Mouse (Mus musculus) forebrain, embryonic 10.5 days (tissue): ENCODE data around the gene Rnh1. TPM values are rescaled to one million over a fixed set of nuclear protein-coding genes. Genes with fewer than 3 reads are reported as not detected.
A peak's percentile ranks its signal among the peaks of the same experiment; 100 is the strongest.

Source experiments
- DNase-seq: peaks from one replicate; pipeline ENCODE4 v3.0.0-alpha.2; 2017; ENCODE audit warnings: low spot score; ENCODE audit errors: extremely low spot score
- H3K27ac ChIP-seq: fragments of 300-500 bp; sonication (generic); 2 replicates; pipeline ENCODE4 v1.5.1; 2016; ENCODE audit warnings: mild to moderate bottlenecking
- H3K27me3 ChIP-seq: fragments of 300-500 bp; sonication (generic); 2 replicates; pipeline ENCODE4 v1.6.1; 2016; ENCODE audit warnings: mild to moderate bottlenecking; ENCODE audit not compliant: poor library complexity, severe bottlenecking
- H3K36me3 ChIP-seq: fragments of 300-500 bp; sonication (generic); replicated peaks from 2 replicates; pipeline ENCODE4 v1.6.1; 2016; ENCODE audit warnings: mild to moderate bottlenecking, moderate library complexity
- H3K4me1 ChIP-seq: fragments of 300-500 bp; sonication (generic); 2 replicates; pipeline ENCODE4 v1.6.1; 2016
- H3K4me3 ChIP-seq: fragments of 300-500 bp; sonication (generic); 2 replicates; pipeline ENCODE4 v1.5.1; 2016; ENCODE audit warnings: mild to moderate bottlenecking, moderate library complexity
- H3K9me3 ChIP-seq: fragments of 300-500 bp; sonication (generic); 2 replicates; pipeline ENCODE4 v1.6.1; 2016; ENCODE audit warnings: mild to moderate bottlenecking, moderate library complexity
- WGBS: fragments of 180-500 bp; shearing (Covaris S2); methylation state at CpG from one replicate; pipeline ENCODE4 v1.1.7; 2016; 5-methylcytosine and 5-hydroxymethylcytosine counted together
- microRNA counts: library from miRNA; unstranded; fragments of <30 nt; microRNA quantifications from one replicate; lab custom pipeline; 2017
- microRNA-seq: library from miRNA; unstranded; fragments of <30 nt; microRNA quantifications from one replicate; pipeline ENCODE4, GENCODE M21; 2017
- polyA plus RNA-seq: library from polyadenylated mRNA; unstranded; fragments of >200 nt; fragmentation: Nextera tagmentation; extraction: Ambion mirVana; gene quantifications from 2 replicates; pipeline ENCODE4 v1.2.1, GENCODE M21; 2016

The Rnh1 gene
- polyA plus RNA-seq, 1 experiment from 2014 or later: 66.6 TPM

- no peaks in the 10 kb centered on the region for H3K36me3 ChIP-seq
- H3K27ac ChIP-seq: no peak within 1 kb of the TSS
Observed at GRCm38 (mm10) chr7:141117636-141118035, 55.0 kb downstream of the Rnh1 start, which contains the start of gene Ano9. Ano9 (minus strand) TSS chr7:141117806.

DNA sequence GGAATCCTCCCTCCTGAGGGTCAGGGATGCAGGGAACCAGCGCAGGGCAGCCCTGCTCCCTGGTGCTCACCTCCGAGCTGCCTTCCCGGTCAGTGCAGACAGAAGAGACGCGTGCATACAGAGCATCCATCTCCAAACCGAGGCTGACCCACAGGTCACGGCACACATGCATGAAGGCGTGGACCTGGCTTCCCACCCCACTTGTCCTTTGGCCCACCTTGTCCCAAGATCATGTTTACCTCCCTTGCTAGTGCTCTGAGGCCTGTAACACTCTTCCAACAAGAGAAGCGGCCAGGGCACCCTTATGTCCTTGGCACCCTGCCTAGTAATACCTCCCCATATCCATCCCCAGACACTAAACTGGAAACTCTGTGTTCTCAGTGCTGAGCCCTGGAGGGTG lies 56.8 kb downstream of the Rnh1 start:
- 93% methylated on average over 9 of the region's 9 CpGs for WGBS
- Histone ChIP-seq H3K4me3 (no peak overlapping the region), H3K36me3 (no peaks in the 10 kb centered on the region)

More at GRCm38 (mm10) chr7:141117636-141118035, 55.0 kb downstream of the Rnh1 start, which contains the start of gene Ano9:
- 10% methylated on average over 9 of the region's 9 CpGs for WGBS
- Histone ChIP-seq H3K4me3 (peak within 1 kb of the TSS; percentile 19), H3K4me1 (peaks cover 9% of the 10 kb centered on the region), H3K9me3 (no peaks in the 10 kb centered on the region), H3K27me3 (peaks cover 27% of the 10 kb centered on the region)
- no peak for DNase-seq

More for the DNA sequence above, 56.8 kb downstream of the Rnh1 start:
- peaks cover 5% of the 10 kb centered on the region for H3K4me1 ChIP-seq
- H3K27ac ChIP-seq: no peak overlapping the region
- H3K27me3 ChIP-seq: peaks cover 27% of the 10 kb centered on the region
- H3K9me3 ChIP-seq: no peaks in the 10 kb centered on the region
- no peak for DNase-seq

MicroRNA genes within 50 kb of the gene (microRNA counts, 519-probe panel; counts per million panel counts)
- 5,399 counts per million, percentile 87 among the panel's probes with 10 or more counts for microRNA mmu-miR-210 (lab: Ali Mortazavi, UCI)

Small RNA genes within 50 kb of the gene (microRNA-seq; reads per million reads assigned to microRNA genes)
- gene Mir210: 742 reads per million, percentile 72 among the genes with 10 or more reads in this experiment

Other genes with a start within 250 kb of the Rnh1 start
- 14.2 and 14.5 TPM in 2 replicates for gene Pgghg, start 231.5 kb downstream of the Rnh1 start, polyA plus RNA-seq
- 2.0 TPM in 2 replicates for gene Ifitm5, start 222.6 kb downstream of the Rnh1 start, polyA plus RNA-seq
- 0.33 TPM in 1 of 2 replicates, not detected in the other for gene Gm45717, start 216.9 kb downstream of the Rnh1 start, polyA plus RNA-seq
- 365 and 397 TPM in 2 replicates for gene Ifitm2, start 216.9 kb downstream of the Rnh1 start, polyA plus RNA-seq
- 3.7 and 4.1 TPM in 2 replicates for gene Ifitm1, start 205.6 kb downstream of the Rnh1 start, polyA plus RNA-seq
- 10.8 and 13.8 TPM in 2 replicates for gene Ifitm3, start 162.1 kb downstream of the Rnh1 start, polyA plus RNA-seq
- gene Ifitm6, start 154.9 kb downstream of the Rnh1 start, polyA plus RNA-seq: not detected in 2 replicates
- not detected in 2 replicates for gene Gm17387, start 143.7 kb downstream of the Rnh1 start, polyA plus RNA-seq
- 24.6 and 30.4 TPM in 2 replicates for gene B4galnt4, start 111.8 kb downstream of the Rnh1 start, polyA plus RNA-seq
- gene Pkp3, start 94.6 kb downstream of the Rnh1 start, polyA plus RNA-seq: 2.4 and 2.8 TPM in 2 replicates
- gene Sigirr, start 72.3 kb downstream of the Rnh1 start, polyA plus RNA-seq: 2.0 and 2.2 TPM in 2 replicates
- 0.53 and 0.69 TPM in 2 replicates for gene Ano9, start 55.1 kb downstream of the Rnh1 start, polyA plus RNA-seq
- 81.1 and 84.7 TPM in 2 replicates for gene Ptdss2, start 50.5 kb downstream of the Rnh1 start, polyA plus RNA-seq
- gene Hras, start 21.1 kb upstream of the Rnh1 start, polyA plus RNA-seq: 80.6 and 82.7 TPM in 2 replicates
- 15.5 and 15.6 TPM in 2 replicates for gene Lrrc56, start 21.3 kb upstream of the Rnh1 start, polyA plus RNA-seq
- 3.4 and 4.4 TPM in 2 replicates for gene Lmntd2, start 41.2 kb upstream of the Rnh1 start, polyA plus RNA-seq
- gene Rassf7, start 43.0 kb upstream of the Rnh1 start, polyA plus RNA-seq: 50.8 and 53.8 TPM in 2 replicates
- gene Phrf1, start 55.9 kb upstream of the Rnh1 start, polyA plus RNA-seq: 121 and 124 TPM in 2 replicates
- gene Irf7, start 93.6 kb upstream of the Rnh1 start, polyA plus RNA-seq: 0.15 and 0.23 TPM in 2 replicates
- gene Cdhr5, start 103.9 kb upstream of the Rnh1 start, polyA plus RNA-seq: not detected in 2 replicates
- gene Sct, start 106.3 kb upstream of the Rnh1 start, polyA plus RNA-seq: 0.87 and 1.7 TPM in 2 replicates
- gene Drd4, start 119.1 kb upstream of the Rnh1 start, polyA plus RNA-seq: 0.17 and 0.46 TPM in 2 replicates
- gene Deaf1, start 154.8 kb upstream of the Rnh1 start, polyA plus RNA-seq: 59.2 and 59.3 TPM in 2 replicates
- gene Tmem80, start 154.9 kb upstream of the Rnh1 start, polyA plus RNA-seq: 48.2 and 51.0 TPM in 2 replicates
- gene Eps8l2, start 166.0 kb upstream of the Rnh1 start, polyA plus RNA-seq: 4.2 and 4.5 TPM in 2 replicates
- 335 and 368 TPM in 2 replicates for gene Taldo1, start 219.3 kb upstream of the Rnh1 start, polyA plus RNA-seq
- gene Gatd1, start 241.3 kb upstream of the Rnh1 start, polyA plus RNA-seq: 43.2 and 44.7 TPM in 2 replicates